Mouse (Mus musculus) erythroid progenitor cell, adult 5-6 weeks (primary cell): ENCODE measurements around the gene Clca4a. TPM values are rescaled to one million over a fixed set of nuclear protein-coding genes. Genes with fewer than 3 reads are reported as not detected.
"Not testable (repeated sequence)": the region's sequence is repeated elsewhere in the genome, so short reads cannot be mapped to it uniquely, and the experiment has no call there.

Source experiments
- ATAC-seq: replicated peaks from 2 replicates; pipeline ENCODE4 v1.8.0; 2016; ENCODE audit warnings: moderate number of reproducible peaks, mild to moderate bottlenecking, moderate TSS enrichment, inconsistent platforms; ENCODE audit not compliant: poor library complexity, low FRiP score, severe bottlenecking
- total RNA-seq, 2 experiments: library from RNA; stranded (forward) in 1 of 2; stranded (reverse) in 1 of 2; fragments of 150-400 nt in 1 of 2; fragments of 186-747, 209-891 nt in 1 of 2; gene quantifications; 2 replicates each; pipeline versions ENCODE4 v1.2.3 to v1.2.4; 2015 to 2017; ENCODE audit warnings: low replicate concordance in 2 of 2

The Clca4a gene
- total RNA-seq (2015; ENCODE audit: low replicate concordance) (not detected in 2 replicates), total RNA-seq (2017; ENCODE audit: low replicate concordance) (not detected in 2 replicates)

- no peak for ATAC-seq
Measured at GRCm38 (mm10) chr3:144974945-144975344, at the start of gene Clca4a. TSS of gene Clca4a (minus strand) at chr3:144975045.

- no peak for ATAC-seq
Measured at GRCm38 (mm10) chr3:145017807-145018206, 43.0 kb upstream of the Clca4a start.

GRCm38 (mm10) chr3:145004422-145004821 is 29.6 kb upstream of the Clca4a start:
- no peak for ATAC-seq

GRCm38 (mm10) chr3:145000912-145001311 is 26.1 kb upstream of the Clca4a start:
- no peak for ATAC-seq

DNA sequence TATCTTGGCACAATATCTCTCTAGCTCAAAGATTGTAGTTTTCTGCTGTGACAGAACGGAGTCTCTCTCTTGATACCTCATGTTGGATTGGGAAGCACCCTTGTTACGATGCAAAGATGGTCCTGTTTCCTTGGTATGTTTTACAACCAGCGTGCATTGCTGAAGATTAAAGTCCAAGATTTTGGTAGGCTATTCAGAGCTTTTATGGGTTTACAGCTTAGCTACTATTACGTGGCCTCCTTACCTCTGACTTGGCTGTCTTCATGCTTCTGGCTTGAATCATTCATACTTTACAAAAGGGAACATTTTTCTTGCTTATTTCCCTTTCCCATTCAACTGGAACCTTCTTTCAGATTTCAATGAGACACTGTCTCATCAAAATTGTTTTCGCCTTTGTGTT is 18.2 kb upstream of the Clca4a start:
- no peak for ATAC-seq

DNA sequence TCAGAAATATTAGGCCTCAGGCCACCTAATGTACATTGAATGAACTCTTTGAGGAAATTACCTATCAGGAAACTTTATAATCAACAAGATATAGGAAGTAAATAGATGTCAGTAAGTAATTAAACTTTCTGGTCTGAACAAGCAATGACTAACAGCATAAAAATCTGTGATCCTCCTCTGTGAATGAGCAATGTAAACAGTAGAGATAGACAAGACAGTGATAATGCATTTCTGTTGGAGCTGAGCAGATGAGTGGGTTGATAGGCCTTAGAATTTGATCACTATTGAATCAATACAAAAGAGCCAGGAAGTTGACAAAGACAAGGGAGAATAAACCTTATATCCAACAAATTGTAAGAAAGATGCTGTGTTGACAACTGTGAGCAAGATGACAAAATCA is 17.8 kb upstream of the Clca4a start:
- ATAC-seq = no peak

DNA sequence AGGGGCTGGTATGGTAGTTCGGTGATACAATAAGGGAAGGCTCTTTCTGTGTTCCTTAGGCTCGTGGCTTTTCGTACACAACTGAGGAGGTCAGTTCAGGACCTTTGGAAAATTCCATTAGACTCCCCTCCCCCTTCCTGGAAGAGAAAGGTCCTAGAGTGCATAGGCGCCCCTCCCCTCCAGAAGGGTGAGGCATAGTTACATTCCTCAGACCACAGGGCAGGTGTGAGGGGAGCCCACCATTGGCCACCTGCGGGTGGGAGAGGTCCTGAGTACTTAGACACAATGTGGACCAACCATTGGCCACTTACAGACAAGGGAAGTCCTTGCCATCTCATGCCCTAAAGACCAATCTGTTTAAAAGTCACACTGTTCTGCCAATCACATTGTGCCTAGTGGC is 11.0 kb upstream of the Clca4a start:
- no peak for ATAC-seq

DNA sequence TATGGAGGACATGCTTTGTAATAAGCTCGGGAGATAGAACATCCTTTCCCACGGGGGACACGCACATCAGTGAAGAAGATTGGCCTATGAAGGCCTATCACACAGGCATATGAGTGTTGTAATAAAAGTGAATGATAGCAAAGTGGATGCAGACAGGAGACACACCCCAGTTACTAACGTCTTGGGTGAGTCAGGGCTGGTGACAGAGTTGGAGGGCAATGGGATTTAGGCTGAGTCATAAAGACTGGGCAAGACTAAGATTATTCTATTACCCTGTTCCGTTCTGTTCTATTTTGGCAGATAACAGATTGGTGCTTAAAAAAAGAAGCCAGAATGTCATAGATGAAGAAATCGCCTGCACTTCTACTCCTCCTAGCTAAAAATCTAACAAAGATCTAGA is 5.7 kb upstream of the Clca4a start:
- no peak for ATAC-seq

DNA sequence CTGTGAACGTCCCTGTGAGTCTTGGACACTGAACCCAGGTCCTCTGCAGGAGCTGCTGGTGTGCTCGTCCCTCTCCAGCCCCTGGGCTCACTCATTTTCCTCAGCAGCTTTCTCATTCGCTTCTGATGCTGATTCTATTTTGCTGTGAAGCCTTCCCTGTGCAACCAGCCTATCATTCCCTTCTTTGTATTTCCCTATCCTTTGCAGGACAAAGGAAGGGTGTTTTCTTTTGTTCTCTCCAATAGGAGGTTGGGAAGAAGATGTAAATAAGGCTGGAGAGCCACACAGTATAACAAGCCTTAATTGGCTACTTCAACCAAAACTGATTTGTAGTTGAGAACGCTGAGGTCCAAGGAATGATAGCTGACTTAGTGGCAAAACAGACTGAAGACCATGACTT is 2.8 kb upstream of the Clca4a start:
- ATAC-seq = no peak

DNA sequence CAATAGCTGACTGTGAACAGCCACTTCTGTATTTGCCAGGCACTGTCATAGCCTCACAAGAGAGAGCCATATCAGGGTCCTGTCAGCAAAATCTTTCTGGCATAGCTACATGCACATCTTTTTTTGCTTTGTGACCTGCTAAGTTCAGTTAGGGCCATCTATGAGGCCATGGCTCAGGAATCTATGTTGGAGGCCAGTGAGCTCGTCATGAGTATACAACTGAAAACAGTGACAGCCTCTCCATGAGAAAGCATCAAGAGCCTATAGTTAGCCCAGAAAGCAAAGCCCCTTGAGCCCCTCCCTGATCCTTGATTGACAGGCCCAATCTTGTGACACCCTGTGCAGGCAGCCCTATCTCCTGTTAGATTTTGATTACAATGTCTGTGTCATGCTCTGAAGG is 1.2 kb upstream of the Clca4a start:
- no peak for ATAC-seq

- no peak for ATAC-seq
Measured at GRCm38 (mm10) chr3:144971553-144972270, 3.1 kb downstream of the Clca4a start.

DNA sequence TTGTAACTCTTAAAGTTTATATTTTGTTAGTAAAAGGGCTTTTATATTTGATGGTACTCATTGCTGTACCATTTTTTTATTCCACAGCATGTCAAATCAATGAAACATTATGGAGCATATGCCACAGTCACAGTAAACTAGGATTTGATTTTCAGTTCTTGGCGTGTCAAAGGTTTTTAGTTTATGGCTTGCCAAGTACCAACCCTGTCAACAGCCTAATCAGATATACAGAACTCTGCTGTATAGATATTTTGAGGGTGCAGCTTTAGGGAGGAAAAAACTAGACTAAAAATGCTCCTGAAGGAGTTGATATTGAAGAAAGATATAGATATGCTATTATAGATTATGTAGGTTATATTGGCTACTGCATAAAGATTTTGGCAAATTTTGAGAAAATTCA is 5.1 kb downstream of the Clca4a start:
- no peak for ATAC-seq

GRCm38 (mm10) chr3:144966074-144966473 is 8.8 kb downstream of the Clca4a start:
- ATAC-seq = no peak

DNA sequence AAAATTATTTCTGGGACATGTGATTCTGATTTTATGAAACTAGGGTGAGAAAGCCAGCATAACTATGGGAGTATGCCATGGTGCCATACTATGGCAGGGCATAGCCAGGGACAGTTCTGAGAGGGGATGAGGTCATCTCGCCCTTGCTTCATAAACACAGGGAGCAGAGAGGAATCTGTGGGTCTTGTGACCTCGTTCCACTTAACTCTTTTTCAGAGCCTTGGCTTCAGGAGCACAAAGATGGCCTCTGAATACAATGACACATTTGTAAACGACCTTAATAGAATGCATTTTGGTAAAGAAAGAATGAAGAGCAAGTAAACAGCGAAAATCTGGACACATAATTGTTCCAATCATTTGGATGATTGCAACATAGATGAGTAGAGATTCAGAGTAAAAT is 24.0 kb downstream of the Clca4a start:
- ATAC-seq = no peak

GRCm38 (mm10) chr3:144947376-144947775 is 27.5 kb downstream of the Clca4a start:
- ATAC-seq = not testable (repeated sequence)

GRCm38 (mm10) chr3:144933625-144934024 is 41.2 kb downstream of the Clca4a start:
- not testable (repeated sequence) for ATAC-seq

- ATAC-seq = no peak
Measured at GRCm38 (mm10) chr3:144933011-144933491, 41.8 kb downstream of the Clca4a start.

DNA sequence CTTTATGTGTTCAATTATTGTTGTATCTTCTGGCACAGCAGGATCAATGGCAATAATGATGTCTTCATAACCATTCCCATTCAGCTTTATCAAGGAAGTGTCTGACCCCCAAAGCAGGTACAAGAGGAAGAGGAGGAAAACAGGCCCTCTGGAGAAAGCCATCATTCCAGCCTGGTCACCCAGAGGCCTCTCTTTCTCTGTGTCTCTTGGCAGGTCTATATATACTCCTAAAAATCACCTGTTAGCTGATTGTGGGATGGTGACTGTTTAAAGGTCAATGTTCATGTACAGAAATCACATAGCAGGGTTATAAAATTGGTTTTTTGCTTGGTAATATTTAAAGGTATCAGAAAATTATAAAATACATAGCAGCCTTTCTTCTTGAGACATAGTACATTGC is 42.5 kb downstream of the Clca4a start, which contains the start of gene Clca4b:
Gene Clca4b (minus strand): TSS at position 195 of the 400 bp plus-strand sequence.
- ATAC-seq = no peak

GRCm38 (mm10) chr3:144914014-144914413 is 60.8 kb downstream of the Clca4a start:
- no peak for ATAC-seq
